11 mouse cellular contexts compared by ENCODE assay signal in genomic region chr5:92998494-92999016, GRCm38 (mm10). TPM values are rescaled to one million over a fixed set of nuclear protein-coding genes. Genes with fewer than 3 reads are reported as not detected.
A peak's percentile ranks its signal among the peaks of the same experiment; 100 is the strongest.
DNase-seq lines count a peak whose midpoint lies in the region; ATAC-seq and TF ChIP-seq lines count a peak whose summit lies in the region.
"Had no signal": no experiment of that assay in that cellular context is flagged by ENCODE, and none has a peak within 500 bp of the region (broad histone marks: within the 10 kb centered on the region; RNA-seq: fewer than 3 reads in every experiment).

No protein-coding gene starts in this region.

- no peak overlapping the region for H3K4me3 ChIP-seq in gastrocnemius, adult 2 months
- no peak overlapping the region for H3K4me3 ChIP-seq in kidney, embryonic 16.5 days (ENCODE audit: low read length)
- H3K4me3 ChIP-seq in embryonic facial prominence, embryonic 10.5 days, result no peak overlapping the region
- no peak overlapping the region for H3K4me3 ChIP-seq in limb, embryonic 12.5 days (replicated peaks)

- peaks cover 45% of the 10 kb centered on the region for H3K4me1 ChIP-seq in kidney, embryonic 16.5 days (ENCODE audit: insufficient read depth, low read length)
- peaks cover 58% of the 10 kb centered on the region for H3K4me1 ChIP-seq in embryonic facial prominence, embryonic 10.5 days
- peaks cover 51% of the 10 kb centered on the region for H3K4me1 ChIP-seq in limb, embryonic 12.5 days (replicated peaks)

- H3K4me2 ChIP-seq in kidney, embryonic 16.5 days (replicated peaks; ENCODE audit: low read depth, low read length), result no peak overlapping the region
- H3K4me2 ChIP-seq in limb, embryonic 12.5 days, result no peak overlapping the region

- H3K9me3 ChIP-seq in kidney, embryonic 16.5 days (ENCODE audit: low read length), result no peaks in the 10 kb centered on the region
- H3K9me3 ChIP-seq in embryonic facial prominence, embryonic 10.5 days, result no peaks in the 10 kb centered on the region
- H3K9me3 ChIP-seq in limb, embryonic 12.5 days, result no peaks in the 10 kb centered on the region

- no peaks in the 10 kb centered on the region for H3K27me3 ChIP-seq in kidney, embryonic 16.5 days (ENCODE audit: insufficient read depth, low read length)
- H3K27me3 ChIP-seq in embryonic facial prominence, embryonic 10.5 days (replicated peaks; ENCODE audit: low read depth, poor library complexity, severe bottlenecking), result no peaks in the 10 kb centered on the region
- no peaks in the 10 kb centered on the region for H3K27me3 ChIP-seq in limb, embryonic 12.5 days

- H3K9ac ChIP-seq in kidney, embryonic 16.5 days (replicated peaks; ENCODE audit: low read length), result no peak overlapping the region
- no peak overlapping the region for H3K9ac ChIP-seq in limb, embryonic 12.5 days (replicated peaks)

- peak overlapping the region; percentile 70 for H3K27ac ChIP-seq in gastrocnemius, adult 2 months
- peak overlapping the region; percentile 95 for H3K27ac ChIP-seq in kidney, embryonic 16.5 days (ENCODE audit: low read length)
- peak overlapping the region; percentile 91 for H3K27ac ChIP-seq in embryonic facial prominence, embryonic 10.5 days (replicated peaks)
- H3K27ac ChIP-seq in limb, embryonic 12.5 days, result peak overlapping the region; percentile 92
- H3K27ac ChIP-seq: macrophage had no signal

- intact Hi-C loops in gastrocnemius, adult 2 months (cut with DNase I), result no loop called here
- intact Hi-C loops in gastrocnemius, postnatal 36 days (cut with DNase I), result no loop called here

- ATAC-seq in kidney, embryonic 16.5 days (ENCODE audit: low FRiP score, low TSS enrichment), result no peak
- ATAC-seq in limb, embryonic 12.5 days (ENCODE audit: insufficient number of reproducible peaks, insufficient read depth, low FRiP score, low TSS enrichment, low read depth), result peak; percentile 45; the same call in 1 of the 2 replicates
- ATAC-seq in CD4-positive, CD25-positive, alpha-beta regulatory T cell, adult 4 months, result no peak

- TF ChIP-seq CTCF in gastrocnemius, adult 2 months (IDR thresholded peaks at IDR 0.05), result no peak

- WGBS in kidney, embryonic 16.5 days, result 29% methylated on average over 5 of the region's 5 CpGs
- 29% methylated on average over 5 of the region's 5 CpGs for WGBS in embryonic facial prominence, embryonic 10.5 days
- WGBS in limb, embryonic 12.5 days, result 7% methylated on average over 5 of the region's 5 CpGs

- DNase-seq in gastrocnemius, adult 2 months, result no peak
- no peak for DNase-seq in gastrocnemius, postnatal 36 days
- no peak for DNase-seq in kidney, postnatal 14 days
- peak; percentile 69 for DNase-seq in embryonic facial prominence, embryonic 10.5 days (ENCODE audit: low spot score)
- no peak for DNase-seq in adrenal gland, postnatal 10 days
- DNase-seq: gastrocnemius, postnatal 25 days; retina, postnatal 1 day had no signal

- H3K36me3 ChIP-seq in kidney, embryonic 16.5 days (ENCODE audit: insufficient read depth, low read length), result no peaks in the 10 kb centered on the region
- H3K36me3 ChIP-seq in embryonic facial prominence, embryonic 10.5 days (replicated peaks), result no peaks in the 10 kb centered on the region
- no peaks in the 10 kb centered on the region for H3K36me3 ChIP-seq in limb, embryonic 12.5 days

RNA-seq across cellular contexts. Expression of gene Sowahb, which starts 46.3 kb away (rescaled TPM):
- not detected for total RNA-seq in gastrocnemius, adult 2 months (2021)
- total RNA-seq in gastrocnemius, postnatal 36 days (2021), result not detected
- 1.4 and 1.7 TPM in 2 replicates for polyA plus RNA-seq in kidney, embryonic 16.5 days (2015; fragmentation: Nextera tagmentation; extraction: Ambion mirVana)
- 0.78 and 0.85 TPM in 2 replicates for polyA plus RNA-seq in embryonic facial prominence, embryonic 10.5 days (2016; fragmentation: Nextera tagmentation; extraction: Ambion mirVana)
- polyA plus RNA-seq in limb, embryonic 12.5 days (2016; fragmentation: Nextera tagmentation; extraction: Ambion mirVana), result 0.64 and 0.73 TPM in 2 replicates
- not detected for polyA plus RNA-seq in CD4-positive, CD25-positive, alpha-beta regulatory T cell, adult 4 months (2017; shearing (Covaris generic))
- total RNA-seq in adrenal gland, postnatal 10 days (2021), result 1 to 10 TPM in 1 of 2 experiments, under 1 TPM in 1; 0.48 to 1.4 TPM
- total RNA-seq: gastrocnemius, postnatal 25 days had no signal
- polyA plus RNA-seq: macrophage had no signal
